Mouse (Mus musculus) heart, postnatal 10 days (tissue): ENCODE data around the gene Edn2. TPM values are rescaled to one million over a fixed set of nuclear protein-coding genes. Genes with fewer than 3 reads are reported as not detected.

Source experiments
- DNase-seq, 2 experiments: peaks; one replicate each; pipeline ENCODE4 v3.0.0; 2021
- intact Hi-C: fragments of 180-260 bp; cut with DNase I; formaldehyde crosslinking; loops from one replicate; pipeline ENCODE4 v1.15.1; 2025
- total RNA-seq, 2 experiments: library from RNA; stranded (reverse); gene quantifications; 2 replicates each; pipeline ENCODE4 v1.2.3; 2021

The Edn2 gene
- total RNA-seq, result not detected

DNA sequence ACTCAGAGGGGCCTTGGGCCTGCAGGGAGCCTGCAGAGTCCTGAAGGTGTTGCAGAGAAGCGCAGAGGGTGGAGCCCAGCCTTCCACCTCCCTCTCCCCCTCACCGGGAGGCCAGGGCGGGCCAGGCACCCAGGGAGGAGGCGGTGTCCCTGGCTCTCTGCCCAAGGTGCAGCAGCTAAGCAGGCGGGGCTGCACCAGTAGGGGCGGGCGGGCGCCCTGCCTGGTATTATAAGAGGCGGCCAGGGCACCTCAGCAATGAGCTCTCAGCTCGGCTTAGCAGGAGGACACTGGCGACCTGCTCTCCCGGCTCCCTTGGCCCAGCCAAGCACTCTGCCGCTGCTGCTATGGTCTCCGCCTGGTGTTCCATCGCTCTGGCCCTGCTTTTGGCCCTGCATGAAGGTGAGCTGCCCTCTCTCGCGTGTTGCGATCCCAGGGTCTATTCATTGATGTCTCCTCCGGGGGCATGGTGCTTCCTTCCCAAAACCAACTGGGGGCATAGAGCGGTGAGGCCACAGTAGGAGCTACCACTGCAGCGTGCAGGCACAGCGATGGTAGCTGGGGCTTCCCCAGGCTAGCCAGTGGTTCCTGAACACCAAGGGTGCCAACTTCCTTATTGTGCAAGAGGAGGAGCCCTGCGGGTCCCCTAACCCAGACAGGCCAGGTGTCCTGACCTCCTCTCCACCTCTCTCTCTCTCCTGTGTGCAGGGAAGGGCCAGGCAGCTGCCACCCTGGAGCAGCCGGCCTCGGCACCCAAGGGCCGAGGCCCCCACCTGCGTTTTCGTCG, at the start of gene Edn2:
TSS of gene Edn2 (plus strand) at position 41 of the 784 bp plus-strand sequence.
- peak; percentile 79 to 88 for DNase-seq
- intact Hi-C loops, result no loop called here

GRCm38 (mm10) chr4:120115516-120115915, 45.5 kb upstream of the Edn2 start:
- intact Hi-C loops, result no loop called here
- no peak for DNase-seq

- intact Hi-C loops, result no loop called here
- DNase-seq, result no peak
Observed at GRCm38 (mm10) chr4:120116312-120116711, 44.7 kb upstream of the Edn2 start.

- intact Hi-C loops, result loop anchor here (2.0 kb wide), 1 partner anchor 67 kb away; no protein-coding TSS in a partner anchor
- peak; percentile 75 to 81 for DNase-seq
Observed at GRCm38 (mm10) chr4:120120276-120120675, 40.7 kb upstream of the Edn2 start.

DNA sequence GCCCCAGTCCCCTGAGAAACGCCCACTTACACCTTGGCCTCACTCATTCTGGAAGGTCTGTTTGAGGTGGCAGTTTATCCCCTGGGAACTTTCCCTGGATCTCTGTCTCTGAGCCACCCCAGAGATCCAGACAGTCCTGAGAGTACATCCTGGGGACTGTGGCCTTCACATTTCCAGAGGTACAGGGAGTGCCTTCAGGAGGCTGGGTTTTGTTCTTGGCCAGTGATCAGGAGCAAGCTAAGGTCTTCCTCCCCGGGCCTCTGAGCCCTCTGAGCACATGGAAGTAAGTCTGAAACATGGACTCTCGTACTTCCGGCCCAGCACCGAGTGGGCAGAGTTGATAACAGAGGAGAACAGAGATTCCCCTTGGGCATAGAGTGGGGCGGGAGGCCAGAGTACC, 36.4 kb upstream of the Edn2 start:
- intact Hi-C loops, result loop anchor here (5.0 kb wide), 2 partner anchors 207 to 258 kb away; no protein-coding TSS in a partner anchor

GRCm38 (mm10) chr4:120126047-120126446, 35.0 kb upstream of the Edn2 start:
- intact Hi-C loops, result loop anchor here (5.0 kb wide), 2 partner anchors 209 to 256 kb away; no protein-coding TSS in a partner anchor
- DNase-seq, result peak; percentile 78 to 82

More for the DNA sequence above, 36.4 kb upstream of the Edn2 start:
- no peak for DNase-seq

DNA sequence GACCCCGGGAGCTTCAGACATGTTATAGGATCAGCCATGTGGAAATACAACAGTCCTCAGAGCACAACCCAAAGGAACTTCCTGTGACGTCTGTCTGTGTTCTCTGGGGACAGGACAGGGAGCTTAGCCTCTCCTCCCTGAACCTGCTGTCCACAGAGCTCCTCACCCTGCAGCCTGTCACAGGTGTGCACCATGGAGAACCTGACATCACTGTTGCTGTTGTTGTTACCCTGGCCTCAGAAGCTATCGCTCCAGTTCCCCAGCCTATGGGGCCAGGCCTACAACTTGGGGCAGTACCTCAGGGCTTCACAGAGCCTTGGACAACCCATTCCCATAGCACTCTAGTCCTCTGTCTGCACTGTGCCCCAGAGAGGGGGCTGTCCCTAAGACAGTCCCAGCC, 33.7 kb upstream of the Edn2 start:
- DNase-seq, result no peak
- intact Hi-C loops, result loop anchor here (5.0 kb wide), 2 partner anchors 210 to 255 kb away; no protein-coding TSS in a partner anchor

- DNase-seq, result peak; percentile 79 to 84
- intact Hi-C loops, result loop anchor here (5.0 kb wide), 2 partner anchors 211 to 254 kb away; no protein-coding TSS in a partner anchor
Observed at GRCm38 (mm10) chr4:120128033-120128432, 33.0 kb upstream of the Edn2 start.

- peak; percentile 73 for DNase-seq
- intact Hi-C loops, result loop anchor here (5.0 kb wide), 2 partner anchors 212 to 253 kb away; no protein-coding TSS in a partner anchor
Observed at GRCm38 (mm10) chr4:120129233-120129885, 31.6 kb upstream of the Edn2 start.

GRCm38 (mm10) chr4:120130926-120131325, 30.1 kb upstream of the Edn2 start:
- intact Hi-C loops, result no loop called here
- DNase-seq, result no peak

DNA sequence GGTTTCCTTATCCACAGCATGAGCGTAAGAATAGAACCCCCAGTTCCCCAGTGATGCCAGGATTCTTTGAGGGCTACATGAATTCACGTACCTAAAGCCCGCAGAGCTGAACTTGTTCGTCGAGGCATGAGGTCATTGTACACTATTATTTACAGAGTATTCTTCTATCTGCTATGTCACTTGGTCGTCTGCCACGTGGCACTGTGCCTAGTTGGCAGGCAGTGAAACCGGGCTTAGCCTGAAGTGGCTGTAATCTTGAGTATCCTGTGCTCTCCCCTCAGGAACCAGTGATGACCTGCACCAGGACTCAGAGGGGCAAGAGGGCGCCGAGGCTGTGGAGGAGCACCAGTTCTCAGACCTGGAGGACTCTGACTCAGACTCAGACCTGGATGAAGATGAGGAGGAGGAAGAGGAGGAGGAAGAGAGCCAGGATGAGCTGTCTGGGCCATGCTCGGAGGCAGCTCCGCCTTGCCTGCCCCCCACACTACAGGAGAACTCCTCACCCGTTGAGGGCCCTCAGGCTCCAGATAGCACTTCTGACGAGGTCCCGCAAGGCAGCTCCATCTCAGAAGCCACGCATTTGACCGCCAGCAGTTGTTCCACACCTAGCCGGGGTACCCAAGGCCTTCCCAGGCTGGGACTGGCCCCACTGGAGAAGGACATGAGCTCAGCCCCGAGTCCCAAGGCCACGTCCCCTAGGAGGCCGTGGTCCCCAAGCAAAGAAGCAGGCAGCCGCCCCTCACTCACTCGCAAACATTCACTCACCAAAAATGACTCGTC, 29.4 kb upstream of the Edn2 start:
- peak; percentile 93 for DNase-seq
- intact Hi-C loops, result no loop called here

DNA sequence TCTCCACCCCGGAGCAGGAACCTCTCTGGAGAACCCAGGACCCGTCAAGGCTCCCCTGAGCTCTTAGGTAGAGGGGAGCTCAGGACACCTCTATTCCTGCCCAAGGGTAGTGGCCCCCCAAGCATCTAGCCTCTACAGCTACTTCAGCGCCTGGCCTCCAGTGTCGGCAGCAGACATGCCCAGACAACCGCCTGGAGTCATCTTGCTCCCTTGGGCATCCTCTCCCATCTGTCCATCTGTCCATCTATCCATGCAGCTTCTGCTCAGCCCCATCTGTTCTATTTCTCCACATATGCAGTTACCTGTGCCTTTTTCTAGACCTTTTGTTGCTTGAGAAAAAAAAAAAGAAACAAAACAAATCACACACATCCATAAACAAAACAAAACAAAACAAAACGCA, 26.8 kb upstream of the Edn2 start:
- no peak for DNase-seq
- intact Hi-C loops, result no loop called here

GRCm38 (mm10) chr4:120141810-120142209, 19.2 kb upstream of the Edn2 start:
- intact Hi-C loops, result no loop called here
- DNase-seq, result no peak

GRCm38 (mm10) chr4:120142905-120143304, 18.1 kb upstream of the Edn2 start:
- DNase-seq, result no peak
- intact Hi-C loops, result no loop called here

GRCm38 (mm10) chr4:120144343-120144742, 16.7 kb upstream of the Edn2 start:
- intact Hi-C loops, result no loop called here
- DNase-seq, result peak; percentile 79 to 82

GRCm38 (mm10) chr4:120145931-120146330, 15.1 kb upstream of the Edn2 start:
- peak in 1 of 2 experiments; percentile 63 for DNase-seq
- intact Hi-C loops, result no loop called here

DNA sequence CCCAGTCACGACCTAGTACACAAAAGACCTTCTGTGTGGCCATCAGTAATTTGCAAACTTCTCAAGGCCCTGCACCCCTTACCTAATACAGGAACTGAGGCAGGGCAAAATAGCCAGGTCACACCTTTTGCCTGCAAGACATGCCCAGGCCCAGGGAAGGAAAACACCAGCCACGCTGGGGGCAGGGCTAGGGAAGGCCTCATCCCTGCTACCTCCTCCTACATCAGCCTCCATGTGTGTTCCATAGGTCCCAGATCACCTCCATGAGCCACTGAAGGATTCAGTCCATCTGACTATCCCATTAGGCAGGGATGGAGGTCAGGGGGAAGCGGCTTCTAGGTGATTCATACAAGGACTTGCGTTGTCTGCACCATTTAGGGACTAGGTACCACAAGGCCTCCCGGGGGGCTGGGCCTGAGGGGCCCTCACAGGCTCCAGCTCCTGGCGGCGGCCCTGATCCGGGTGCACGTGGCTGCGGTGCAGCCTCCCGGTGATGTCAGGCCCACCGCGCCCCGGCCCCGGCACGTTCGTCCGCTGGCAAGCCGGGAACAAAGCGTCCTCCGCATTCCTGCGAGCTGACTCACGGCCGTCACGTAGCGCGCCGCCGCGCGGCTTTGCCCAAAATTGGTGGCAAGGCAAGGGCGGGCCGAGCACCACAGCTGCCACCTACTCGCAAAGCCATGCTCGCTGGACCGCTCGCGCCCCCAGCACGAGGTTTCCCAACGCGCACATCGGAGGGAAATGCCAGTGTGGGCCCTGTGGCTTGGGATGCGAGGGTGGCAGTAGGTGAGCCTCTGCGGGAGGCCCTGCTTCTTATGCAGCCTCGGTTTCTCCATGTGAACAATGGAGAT, 12.5 kb upstream of the Edn2 start:
- intact Hi-C loops, result no loop called here

DNA sequence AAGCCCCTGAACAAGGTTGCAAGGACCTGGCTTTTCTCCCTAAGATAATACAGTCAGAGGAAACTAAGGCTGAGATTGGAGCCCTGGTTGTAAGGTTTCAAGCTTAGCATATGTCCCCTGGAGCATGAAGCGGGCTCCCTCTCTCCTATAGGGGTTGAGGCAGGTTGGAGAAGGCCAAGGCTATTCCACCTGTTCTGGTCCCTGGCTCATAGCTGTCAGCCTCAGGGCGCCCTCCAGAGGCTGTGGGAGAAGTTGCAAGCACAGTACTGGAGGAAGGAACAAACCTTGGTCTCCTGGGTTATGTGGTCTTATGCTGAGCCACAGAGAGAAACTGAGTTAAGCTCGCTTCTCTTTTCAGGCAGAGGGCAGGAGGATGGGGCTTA, 11.9 kb upstream of the Edn2 start:
- DNase-seq, result no peak
- intact Hi-C loops, result no loop called here

More for the DNA sequence above, 12.5 kb upstream of the Edn2 start:
- peak; percentile 90 to 93 for DNase-seq

- no peak for DNase-seq
- intact Hi-C loops, result no loop called here
Observed at GRCm38 (mm10) chr4:120150345-120150920, 10.6 kb upstream of the Edn2 start.

- no peak for DNase-seq
- intact Hi-C loops, result no loop called here
Observed at GRCm38 (mm10) chr4:120151906-120152305, 9.1 kb upstream of the Edn2 start.
